Mouse (Mus musculus): ENCODE results near the gene Apom.

Apom gene

GRCm38 (mm10) chr17:35100196-35100765 lies 31.6 kb downstream of the Apom start:
- DNase-seq (ENCODE audit: extremely low read depth, low read depth, low spot score) = no peak

- no peak for DNase-seq (ENCODE audit: extremely low read depth, low read depth, low spot score)
Observed at GRCm38 (mm10) chr17:35097164-35097655, 34.6 kb downstream of the Apom start.

- no peak for DNase-seq (ENCODE audit: extremely low read depth, low read depth, low spot score)
Observed at GRCm38 (mm10) chr17:35096597-35096996, 35.3 kb downstream of the Apom start.

- no peak for DNase-seq (ENCODE audit: extremely low read depth, low read depth, low spot score)
Observed at GRCm38 (mm10) chr17:35094475-35095365, 37.1 kb downstream of the Apom start.

GRCm38 (mm10) chr17:35092403-35093198 lies 39.2 kb downstream of the Apom start:
- no peak for DNase-seq (ENCODE audit: extremely low read depth, low read depth, low spot score)

GRCm38 (mm10) chr17:35090166-35090932 lies 41.5 kb downstream of the Apom start:
- DNase-seq (ENCODE audit: extremely low read depth, low read depth, low spot score) = no peak

GRCm38 (mm10) chr17:35088825-35089644 lies 42.8 kb downstream of the Apom start, which contains the start of gene Abhd16a:
Abhd16a (plus strand) TSS chr17:35089263.
- no peak for DNase-seq (ENCODE audit: extremely low read depth, low read depth, low spot score)

- no peak for DNase-seq (ENCODE audit: extremely low read depth, low read depth, low spot score)
Observed at GRCm38 (mm10) chr17:35088151-35088550, 43.7 kb downstream of the Apom start.

GRCm38 (mm10) chr17:35085208-35085865 lies 46.5 kb downstream of the Apom start, which contains the start of gene Ly6g6f:
Ly6g6f (minus strand) TSS chr17:35085610.
- DNase-seq (ENCODE audit: extremely low read depth, low read depth, low spot score) = no peak

GRCm38 (mm10) chr17:35083929-35084497 lies 47.8 kb downstream of the Apom start:
- DNase-seq (ENCODE audit: extremely low read depth, low read depth, low spot score) = no peak

- DNase-seq (ENCODE audit: extremely low read depth, low read depth, low spot score) = no peak
Observed at GRCm38 (mm10) chr17:35082841-35083576, 48.8 kb downstream of the Apom start.

- DNase-seq (ENCODE audit: extremely low read depth, low read depth, low spot score) = no peak
Observed at GRCm38 (mm10) chr17:35080710-35081109, 51.1 kb downstream of the Apom start.

- DNase-seq (ENCODE audit: extremely low read depth, low read depth, low spot score) = no peak
Observed at GRCm38 (mm10) chr17:35080248-35080647, 51.6 kb downstream of the Apom start.

GRCm38 (mm10) chr17:35079778-35080177 lies 52.1 kb downstream of the Apom start:
- DNase-seq (ENCODE audit: extremely low read depth, low read depth, low spot score) = no peak
